ENCODE assay signal across 8 mouse cellular contexts in the genomic region with DNA sequence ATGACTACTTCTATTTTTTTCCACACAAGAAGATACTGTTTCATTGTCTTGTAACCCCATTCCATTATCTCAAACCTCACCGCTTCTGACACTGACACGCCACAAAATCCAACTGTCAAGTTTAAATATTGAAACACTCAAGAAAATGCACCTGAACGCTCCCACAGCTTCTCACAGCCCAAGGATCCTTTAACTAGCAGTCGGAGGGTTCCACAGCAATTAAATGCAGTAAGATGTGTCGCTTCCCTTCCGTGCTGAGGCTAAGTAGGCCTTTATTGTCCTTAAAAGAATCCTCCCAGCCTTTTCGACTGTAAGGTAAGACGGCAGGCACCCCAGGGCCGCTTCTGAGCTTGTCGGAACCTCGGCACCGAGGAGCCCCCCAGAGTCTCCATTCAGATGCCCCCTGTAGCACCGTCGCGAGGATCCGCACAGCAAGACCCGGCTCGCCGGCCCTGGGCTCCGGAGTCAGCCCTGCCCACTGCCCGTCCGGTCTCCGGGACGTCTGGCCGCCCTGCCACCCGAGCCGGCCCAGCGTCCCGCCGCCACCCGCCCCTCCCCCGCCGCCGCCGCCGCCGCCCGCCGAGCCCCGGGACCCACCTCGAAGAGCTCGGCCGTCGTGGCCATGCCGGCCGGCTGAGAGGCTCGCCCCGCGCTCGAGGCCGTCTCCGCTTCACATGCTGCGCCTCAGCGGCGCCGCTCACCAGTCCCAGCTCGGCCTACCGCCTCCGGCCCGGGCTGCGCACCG. TPM values are rescaled to one million over a fixed set of nuclear protein-coding genes. Genes with fewer than 3 reads are reported as not detected.
DNase-seq lines count a peak whose midpoint lies in the region; ATAC-seq and TF ChIP-seq lines count a peak whose summit lies in the region.

Ap5m1 (plus strand) TSS at position 569 of the 745 bp plus-strand sequence.

- WGBS in bone marrow, adult 2 months = under 1% methylated on average over 58 of the region's 62 CpGs
- under 1% methylated on average over 61 of the region's 62 CpGs for WGBS in liver, embryonic 15.5 days (ENCODE audit: insufficient replicate concordance)

- H3K4me2 ChIP-seq in liver, embryonic 15.5 days = peak within 1 kb of the TSS; percentile 74

- H3K4me3 ChIP-seq in bone marrow, adult 2 months (replicated peaks; ENCODE audit: control insufficient read depth, low read depth, low read length) = peak within 1 kb of the TSS; percentile 99
- H3K4me3 ChIP-seq in gastrocnemius, adult 2 months = peak within 1 kb of the TSS; percentile 91
- H3K4me3 ChIP-seq in liver, embryonic 15.5 days (replicated peaks) = peak within 1 kb of the TSS; percentile 97

- intact Hi-C loops in gastrocnemius, adult 2 months (cut with DNase I) = loop anchor here (5.0 kb wide), 1 partner anchor 107 kb away; the partner anchor contains the start of gene Naa30

- H3K4me1 ChIP-seq in bone marrow, adult 2 months (ENCODE audit: control insufficient read depth, insufficient read depth, low read length) = no peaks in the 10 kb centered on the region; the same call in 1 of the 2 replicates
- peaks cover 26% of the 10 kb centered on the region for H3K4me1 ChIP-seq in liver, embryonic 15.5 days (replicated peaks)

- H3K27ac ChIP-seq in bone marrow, adult 2 months (ENCODE audit: control insufficient read depth, insufficient read depth, low read depth, low read length, poor library complexity) = peak within 1 kb of the TSS; percentile 100
- peak within 1 kb of the TSS; percentile 97 for H3K27ac ChIP-seq in gastrocnemius, adult 2 months
- H3K27ac ChIP-seq in liver, embryonic 15.5 days (replicated peaks) = peak within 1 kb of the TSS; percentile 100

- TF ChIP-seq CTCF in bone marrow, adult 2 months (IDR thresholded peaks at IDR 0.05; ENCODE audit: control insufficient read depth, insufficient read depth, low read length) = no peak
- no peak for TF ChIP-seq CTCF in gastrocnemius, adult 2 months (IDR thresholded peaks at IDR 0.05)

- H3K9me3 ChIP-seq in liver, embryonic 15.5 days (replicated peaks) = no peaks in the 10 kb centered on the region

- DNase-seq in cerebellum, adult 9-11 months = peak; percentile 53
- no peak for DNase-seq in cerebellum, postnatal 25 days
- DNase-seq in 416B (ENCODE audit: low read depth) = peak; percentile 56
- peak; percentile 62 for DNase-seq in gastrocnemius, adult 2 months
- peak; percentile 27 to 29 for DNase-seq in right cerebral cortex, adult 2 months (ENCODE audit: low spot score in 2 of 2)

- no peak for TF ChIP-seq POLR2A in bone marrow, adult 2 months (IDR thresholded peaks at IDR 0.05; ENCODE audit: borderline replicate concordance, control insufficient read depth, low read depth, low read length)

- peak; percentile 24 for ATAC-seq in inflammation-experienced regulatory T-cells, adult 6 months
- peak; percentile 73 for ATAC-seq in liver, embryonic 15.5 days (ENCODE audit: insufficient read depth)

- H3K36me3 ChIP-seq in liver, embryonic 15.5 days (replicated peaks) = no peaks in the 10 kb centered on the region

- H3K27me3 ChIP-seq in liver, embryonic 15.5 days = no peaks in the 10 kb centered on the region

- peak within 1 kb of the TSS; percentile 95 for H3K9ac ChIP-seq in liver, embryonic 15.5 days

RNA-seq across cellular contexts. Expression of gene Ap5m1, which starts in this region (rescaled TPM):
- 4.7 and 5.4 TPM in 2 replicates for polyA plus RNA-seq in bone marrow, adult 2 months (2011; ENCODE audit: insufficient read depth, insufficient read length, low replicate concordance, missing spikeins)
- total RNA-seq in gastrocnemius, adult 2 months (2021) = 10 to 100 TPM; 10.5 to 10.9 TPM
- 10 to 100 TPM; 56.2 to 61.5 (median 58.7) TPM for polyA plus RNA-seq in inflammation-experienced regulatory T-cells, adult 6 months (2017; shearing (Covaris generic))
- polyA plus RNA-seq in liver, embryonic 15.5 days (2015; fragmentation: Nextera tagmentation; extraction: Ambion mirVana) = 10.3 and 11.1 TPM in 2 replicates

Comparison
In these comparisons a context has a peak if more than half of its experiments do, and no peak if none do; other contexts are left out.
1. DNase-seq: peak in cerebellum, adult 9-11 months (single experiment), 416B (single experiment), gastrocnemius, adult 2 months (single experiment) and right cerebral cortex, adult 2 months (2 of 2); none in cerebellum, postnatal 25 days (0 of 2).
2. Peak in every context shown above with its lines, with median percentiles within 50 percentile points of each other: H3K27ac ChIP-seq and H3K4me3 ChIP-seq.